Mouse (Mus musculus) left cerebral cortex, adult 18-20 months (tissue): ENCODE results near the gene Agpat3. TPM values are rescaled to one million over a fixed set of nuclear protein-coding genes. Genes with fewer than 3 reads are reported as not detected.
A peak's percentile ranks its signal among the peaks of the same experiment; 100 is the strongest.

Source experiments
- DNase-seq, 2 experiments: peaks; one replicate each; pipeline ENCODE4 v3.0.0; 2021 to 2022; ENCODE audit warnings: low spot score in 2 of 2, mixed read lengths in 1 of 2
- microRNA-seq, 2 experiments: library from miRNA; unstranded; fragments of <30 nt; microRNA quantifications; one replicate each; pipeline ENCODE4 v1.2.0; 2021
- total RNA-seq, 2 experiments: library from RNA; stranded (reverse); gene quantifications; 2 replicates each; pipeline ENCODE4 v1.2.3; 2021

Agpat3 gene
- total RNA-seq, 2 experiments from 2014 or later = 233 to 243 TPM

DNA sequence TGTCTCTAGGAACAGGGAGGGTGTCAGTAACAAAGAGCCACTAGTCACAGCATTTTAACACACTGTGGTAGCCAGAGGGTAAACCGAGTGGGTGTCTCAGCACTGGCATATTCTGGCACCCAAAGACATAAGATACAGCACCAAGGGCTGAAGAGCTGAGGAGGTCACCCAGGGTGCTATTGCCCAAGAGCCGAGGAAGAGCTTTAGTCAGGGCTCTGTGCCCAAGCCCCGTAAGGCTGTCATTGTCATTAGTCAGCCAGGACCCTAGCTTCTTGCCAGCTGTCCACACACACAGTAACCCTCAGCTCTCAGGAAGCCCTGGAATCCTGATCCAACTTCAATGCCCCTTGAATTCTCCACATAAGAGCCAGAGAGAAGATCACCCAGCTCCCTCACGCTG lies 129.4 kb downstream of the Agpat3 start:
- no peak for DNase-seq

DNA sequence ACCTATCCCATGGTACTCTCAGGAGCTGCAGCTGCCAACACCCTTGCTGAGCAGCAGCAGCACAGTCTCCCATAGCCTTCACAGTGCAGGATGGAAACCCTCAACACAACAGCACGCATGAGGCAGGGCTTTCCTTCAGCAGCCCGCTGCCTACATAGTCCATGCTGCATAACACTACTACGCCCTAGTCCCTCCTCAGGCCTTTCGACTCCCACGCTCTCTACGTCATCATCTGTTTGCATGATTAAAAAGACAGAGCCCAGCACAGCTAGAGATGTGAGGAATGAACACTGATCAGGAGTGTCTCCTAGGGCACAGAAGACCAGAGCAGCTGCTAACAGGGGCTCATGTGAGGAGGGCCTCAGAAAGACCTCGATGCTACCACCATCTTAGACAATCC lies 131.0 kb downstream of the Agpat3 start:
- peak; percentile 29 to 39 for DNase-seq

DNA sequence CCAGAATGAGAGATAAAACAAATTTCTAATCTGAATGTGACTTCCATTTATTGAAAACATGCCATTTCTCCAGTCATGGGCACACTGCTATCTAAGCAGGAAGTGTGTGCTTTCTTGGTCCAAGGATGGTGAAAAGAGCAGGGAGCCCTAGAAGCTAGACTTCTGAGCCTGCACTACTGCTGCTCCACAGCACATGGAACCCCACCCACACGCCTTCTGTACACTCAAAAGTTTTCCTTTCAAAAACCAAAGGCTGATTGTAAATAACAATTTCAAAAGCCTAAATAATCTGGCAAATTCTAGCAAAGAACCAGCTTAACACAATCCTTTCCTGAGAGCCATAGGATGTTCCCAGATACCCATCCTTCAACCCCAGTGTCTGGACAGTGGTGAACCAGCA lies 132.8 kb downstream of the Agpat3 start:
- DNase-seq = peak in 1 of 2 experiments; percentile 39

Small RNA genes lying within 50 kb of the gene (microRNA-seq; reads per million reads assigned to microRNA genes)
- 0 to 0.25 reads per million in 2 experiments for gene Mir7659

Other genes with a start within 250 kb of the Agpat3 start
- 100 to 1,000 TPM; 112 to 114 TPM for gene D10Jhu81e, start 182.7 kb downstream of the Agpat3 start, total RNA-seq
- 10 to 100 TPM; 19.2 to 19.6 TPM for gene Pwp2, start 167.3 kb downstream of the Agpat3 start, total RNA-seq
- 10 to 100 TPM; 84.4 to 85.7 TPM for gene Trappc10, start 107.8 kb downstream of the Agpat3 start, total RNA-seq
- gene Rrp1, start 60.6 kb upstream of the Agpat3 start, total RNA-seq = 100 to 1,000 TPM; 362 to 368 TPM
- 10 to 100 TPM; 38.5 to 40.4 TPM for gene Cstb, start 73.2 kb upstream of the Agpat3 start, total RNA-seq
- 100 to 1,000 TPM; 124 to 128 TPM for gene Pdxk, start 112.5 kb upstream of the Agpat3 start, total RNA-seq
- not detected for gene Olfr1358, start 164.9 kb upstream of the Agpat3 start, total RNA-seq
- 10 to 100 TPM; 30.5 to 30.9 TPM for gene Ilvbl, start 221.9 kb upstream of the Agpat3 start, total RNA-seq
- 1 to 10 TPM; 7.8 to 8.5 TPM for gene Syde1, start 239.5 kb upstream of the Agpat3 start, total RNA-seq